Mouse (Mus musculus) liver, embryonic 14.5 days (tissue): ENCODE measurements around the gene Zfp219.

Experiments
- CTCF ChIP-seq: IDR thresholded peaks from 2 replicates; pipeline ENCODE4 v1.5.1; 2016; ENCODE audit warnings: antibody characterized with exemption, low read depth, control low read depth
- EP300 ChIP-seq: IDR thresholded peaks from 2 replicates; pipeline ENCODE4 v1.6.1; 2016; ENCODE audit warnings: antibody characterized with exemption, low read depth

- TF ChIP-seq CTCF: no peak
- no peak for TF ChIP-seq EP300
These were observed 601 bp upstream of the Zfp219 start for GRCm38 (mm10) chr14:52021138-52021529.
